9 mouse cellular contexts compared by ENCODE assay signal in the genomic region with DNA sequence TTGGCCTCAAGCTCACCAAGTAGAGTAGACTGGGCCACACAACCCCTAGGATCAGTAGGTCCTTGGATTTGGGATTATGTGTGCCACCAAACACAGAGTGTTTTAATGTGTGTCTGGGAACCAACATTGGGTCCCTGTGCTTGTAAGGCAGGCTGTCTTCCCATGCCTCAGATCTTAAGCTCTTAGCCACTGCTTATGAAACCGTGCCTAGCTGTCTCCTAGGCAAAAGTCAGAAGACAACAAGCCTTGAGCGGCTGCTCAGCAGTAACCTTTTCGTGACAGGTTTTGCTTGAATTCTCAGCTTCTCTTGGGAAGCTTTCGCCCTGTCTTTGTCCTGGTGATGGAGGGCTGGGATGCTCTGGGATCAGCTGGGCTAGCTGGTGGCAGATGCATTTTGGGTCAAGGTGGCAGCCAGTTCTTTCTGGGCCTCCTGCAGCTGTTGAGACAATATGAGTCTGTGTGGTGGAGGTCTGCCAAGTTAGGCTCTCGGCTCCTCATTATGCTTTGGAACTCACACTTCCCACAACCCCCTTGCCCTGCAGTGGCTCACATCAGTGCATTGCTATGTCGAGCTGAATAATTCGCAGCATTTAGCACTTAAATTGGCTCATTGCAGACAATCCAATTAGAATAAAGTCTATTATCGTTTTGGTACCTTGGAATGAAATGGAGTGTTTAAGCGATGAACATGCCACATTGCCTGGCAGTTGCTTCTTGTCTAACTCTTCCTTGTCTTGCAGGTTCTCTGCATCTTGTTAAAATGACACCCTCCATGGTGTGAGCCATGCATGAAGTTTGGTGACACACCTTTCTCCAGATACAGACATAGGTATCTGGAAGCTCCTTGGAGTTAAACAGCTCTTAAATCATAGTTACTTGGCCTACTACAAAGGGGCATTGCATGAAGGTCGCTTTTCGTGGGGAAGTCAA.
DNase-seq lines count a peak whose midpoint lies in the region; TF ChIP-seq lines count a peak whose summit lies in the region.
"Had no signal": no experiment of that assay in that cellular context is flagged by ENCODE, and none has a peak within 500 bp of the region (broad histone marks: within the 10 kb centered on the region; RNA-seq: fewer than 3 reads in every experiment).

No protein-coding gene starts in this region.

- intact Hi-C loops in left cerebral cortex, postnatal 10 days (cut with DNase I), result no loop called here

- H3K27ac ChIP-seq in layer of hippocampus, adult 2 months, result peak overlapping the region; percentile 41; the same call in 1 of the 2 replicates

- H3K4me3 ChIP-seq in layer of hippocampus, adult 2 months, result no peak overlapping the region

- DNase-seq in cerebellum, postnatal 10 days, result peak; percentile 69 to 72
- DNase-seq in cerebellum, adult 18-20 months, result no peak
- peak in 1 of 2 experiments; percentile 21 for DNase-seq in layer of hippocampus, adult 2 months (ENCODE audit: low spot score in 2 of 2)
- no peak for DNase-seq in layer of hippocampus, adult 9-10 months (ENCODE audit: low spot score)
- peak; percentile 48 to 55 for DNase-seq in left cerebral cortex, postnatal 10 days (ENCODE audit: extremely low spot score in 1 of 2, low spot score in 2 of 2)
- peak; percentile 32 for DNase-seq in right cerebral cortex, postnatal 25 days
- DNase-seq in thymus, adult 18-20 months, result no peak
- no peak for DNase-seq in embryo, embryonic 9.5 days (ENCODE audit: extremely low spot score)
- DNase-seq: heart, postnatal 36 days had no signal

- no peak for TF ChIP-seq CTCF in layer of hippocampus, adult 2 months (conservative IDR thresholded peaks at IDR 0.05)

Comparison
In these comparisons a context has a peak if more than half of its experiments do, and no peak if none do; other contexts are left out.
1. DNase-seq: peak in cerebellum, postnatal 10 days (2 of 2), left cerebral cortex, postnatal 10 days (2 of 2) and right cerebral cortex, postnatal 25 days (single experiment); none in cerebellum, adult 18-20 months (0 of 2), layer of hippocampus, adult 9-10 months (single experiment), thymus, adult 18-20 months (0 of 2) and embryo, embryonic 9.5 days (single experiment).